Comparison of ENCODE assay signal across 8 mouse cellular contexts in the genomic region with DNA sequence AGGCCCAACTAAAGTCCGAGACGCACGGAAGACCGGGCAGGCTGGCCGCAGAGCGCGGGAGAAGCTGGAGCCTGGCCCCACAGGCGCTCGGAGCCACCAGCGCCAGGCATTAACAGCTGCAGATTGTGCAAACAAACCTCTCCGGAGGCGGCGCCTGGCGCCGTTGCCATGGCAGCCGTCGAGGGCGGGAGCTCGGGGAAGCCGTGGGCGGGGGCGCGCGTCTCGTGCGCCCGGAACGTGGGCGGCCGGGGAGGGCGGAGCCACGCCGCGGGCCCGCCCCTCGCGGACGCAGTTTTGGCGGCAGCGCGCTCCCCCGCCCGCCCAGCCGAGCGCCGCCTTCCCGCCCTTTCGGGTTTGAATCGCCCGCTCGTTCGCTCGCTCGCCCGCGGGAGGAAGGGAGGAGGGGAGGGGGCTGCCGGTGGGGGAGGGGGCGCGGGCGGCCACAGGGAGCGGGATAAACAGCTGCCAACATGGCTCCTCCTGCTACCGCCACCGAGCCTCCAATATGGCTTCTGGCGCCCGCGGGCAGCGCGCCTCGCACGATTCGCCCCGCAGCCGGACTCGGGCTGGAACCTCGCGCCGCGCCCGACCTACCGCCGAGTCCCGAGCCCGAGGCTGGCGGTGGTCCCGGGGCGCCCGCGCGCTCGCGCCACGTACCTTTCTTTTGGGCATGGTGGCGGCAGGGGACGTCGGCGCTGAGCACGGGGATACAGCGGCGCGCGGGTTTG. TPM values are rescaled to one million over a fixed set of nuclear protein-coding genes. Genes with fewer than 3 reads are reported as not detected.
DNase-seq lines count a peak whose midpoint lies in the region; ATAC-seq and TF ChIP-seq lines count a peak whose summit lies in the region.

No protein-coding gene starts in this region.

- H3K9ac ChIP-seq in intestine, postnatal 0 days (ENCODE audit: low read depth, low read length) = peak overlapping the region; percentile 96

- ATAC-seq in intestine, postnatal 0 days = peak; percentile 77

- H3K36me3 ChIP-seq in intestine, postnatal 0 days (ENCODE audit: control insufficient read depth, insufficient read depth) = peaks cover 36% of the 10 kb centered on the region
- H3K36me3 ChIP-seq in midbrain, embryonic 10.5 days = peaks cover 59% of the 10 kb centered on the region

- 0 out of 2 replicates have a peak, but pooled peaks have one; percentile 35 for TF ChIP-seq CTCF in intestine, postnatal 0 days (IDR thresholded peaks at IDR 0.05; ENCODE audit: low read depth)

- peak overlapping the region; percentile 89 for H3K4me3 ChIP-seq in intestine, postnatal 0 days (ENCODE audit: low read depth, low read length)
- peak overlapping the region; percentile 86 for H3K4me3 ChIP-seq in midbrain, embryonic 10.5 days

- H3K4me1 ChIP-seq in intestine, postnatal 0 days (replicated peaks; ENCODE audit: control insufficient read depth, insufficient read depth, low read length) = no peaks in the 10 kb centered on the region; the same call in 1 of the 2 replicates
- peaks cover 55% of the 10 kb centered on the region for H3K4me1 ChIP-seq in midbrain, embryonic 10.5 days

- WGBS in intestine, postnatal 0 days = under 1% methylated on average over 81 of the region's 101 CpGs
- 0% methylated on average over 97 of the region's 101 CpGs for WGBS in midbrain, embryonic 10.5 days

- intact Hi-C loops in left cerebral cortex, postnatal 36 days (cut with DNase I) = loop anchor here (2.0 kb wide), 1 partner anchor 57 kb away; no protein-coding TSS in a partner anchor

- peak; percentile 99 for DNase-seq in adrenal gland, postnatal 10 days
- DNase-seq in embryo, embryonic 9.5 days (ENCODE audit: extremely low spot score) = peak; percentile 94
- peak; percentile 99 for DNase-seq in gastrocnemius, postnatal 4 days (ENCODE audit: low spot score in 2 of 2)
- DNase-seq in left cerebral cortex, postnatal 36 days (ENCODE audit: low spot score in 2 of 2) = peak; percentile 97 to 99
- DNase-seq in midbrain, embryonic 10.5 days (ENCODE audit: low spot score) = peak; percentile 96
- peak; percentile 94 to 96 for DNase-seq in right cerebral cortex, postnatal 36 days (ENCODE audit: low spot score in 2 of 2)
- DNase-seq in urinary bladder, postnatal 4 days (ENCODE audit: low spot score in 2 of 2) = peak; percentile 98

- H3K27ac ChIP-seq in intestine, postnatal 0 days (ENCODE audit: low read depth, low read length) = peak overlapping the region; percentile 99
- H3K27ac ChIP-seq in midbrain, embryonic 10.5 days (replicated peaks) = peak overlapping the region; percentile 100

- peak overlapping the region; percentile 96 for H3K4me2 ChIP-seq in intestine, postnatal 0 days (replicated peaks; ENCODE audit: low read depth)

- no peaks in the 10 kb centered on the region for H3K9me3 ChIP-seq in intestine, postnatal 0 days (ENCODE audit: control insufficient read depth)
- no peaks in the 10 kb centered on the region for H3K9me3 ChIP-seq in midbrain, embryonic 10.5 days (replicated peaks)

- H3K27me3 ChIP-seq in intestine, postnatal 0 days (replicated peaks; ENCODE audit: control insufficient read depth, insufficient read depth, low read length) = no peaks in the 10 kb centered on the region
- no peaks in the 10 kb centered on the region for H3K27me3 ChIP-seq in midbrain, embryonic 10.5 days (ENCODE audit: low read depth, poor library complexity, severe bottlenecking)

RNA-seq across cellular contexts. Expression of a gene that starts 1.1 kb away (rescaled TPM):
- total RNA-seq in adrenal gland, postnatal 10 days (2021) = 100 to 1,000 TPM; 273 to 322 TPM
- total RNA-seq in gastrocnemius, postnatal 4 days (2021) = 100 to 1,000 TPM; 473 to 485 TPM
- 605 and 661 TPM in 2 replicates for polyA plus RNA-seq in intestine, postnatal 0 days (2015; fragmentation: Nextera tagmentation; extraction: Ambion mirVana)
- 100 to 1,000 TPM in 1 of 2 experiments, 10 to 100 TPM in 1; 97.3 to 117 TPM for total RNA-seq in left cerebral cortex, postnatal 36 days (2021)
- 3,615 and 3,770 TPM in 2 replicates for polyA plus RNA-seq in midbrain, embryonic 10.5 days (2016; fragmentation: Nextera tagmentation; extraction: Ambion mirVana)

RNA-seq across cellular contexts. Expression of a gene that starts 33.4 kb away (rescaled TPM):
- total RNA-seq in adrenal gland, postnatal 10 days (2021) = 10 to 100 TPM; 30.7 to 35.8 TPM
- 10 to 100 TPM; 27.1 to 28.8 TPM for total RNA-seq in gastrocnemius, postnatal 4 days (2021)
- 26.1 TPM in 2 replicates for polyA plus RNA-seq in intestine, postnatal 0 days (2015; fragmentation: Nextera tagmentation; extraction: Ambion mirVana)
- total RNA-seq in left cerebral cortex, postnatal 36 days (2021) = 10 to 100 TPM; 61.9 to 63.3 TPM
- polyA plus RNA-seq in midbrain, embryonic 10.5 days (2016; fragmentation: Nextera tagmentation; extraction: Ambion mirVana) = 38.8 and 41.4 TPM in 2 replicates

RNA-seq across cellular contexts. Expression of a gene that starts 51.3 kb away (rescaled TPM):
- total RNA-seq in adrenal gland, postnatal 10 days (2021) = under 1 TPM; 0.18 to 0.36 TPM
- 1 to 10 TPM; 2.7 to 3.5 TPM for total RNA-seq in gastrocnemius, postnatal 4 days (2021)
- polyA plus RNA-seq in intestine, postnatal 0 days (2015; fragmentation: Nextera tagmentation; extraction: Ambion mirVana) = not detected in 2 replicates
- not detected for total RNA-seq in left cerebral cortex, postnatal 36 days (2021)
- 16.9 and 29.2 TPM in 2 replicates for polyA plus RNA-seq in midbrain, embryonic 10.5 days (2016; fragmentation: Nextera tagmentation; extraction: Ambion mirVana)

Comparison
In these comparisons a context has a peak if more than half of its experiments do, and no peak if none do; other contexts are left out.
1. Peak in every context shown above with its lines: DNase-seq, ATAC-seq, H3K4me3 ChIP-seq and H3K27ac ChIP-seq.